Mouse (Mus musculus): Measurements from ENCODE around the gene Clnk.

The Clnk gene

GRCm38 (mm10) chr5:38857591-38857990, 19.0 kb downstream of the Clnk start:
- DNase-seq (ENCODE audit: low spot score in 2 of 2): no peak

GRCm38 (mm10) chr5:38850171-38850570, 26.4 kb downstream of the Clnk start:
- DNase-seq (ENCODE audit: low spot score in 2 of 2): no peak

GRCm38 (mm10) chr5:38845529-38845928, 31.1 kb downstream of the Clnk start:
- DNase-seq (ENCODE audit: low spot score in 2 of 2): no peak

- DNase-seq (ENCODE audit: low spot score in 2 of 2): no peak
These were observed 32.3 kb downstream of the Clnk start for GRCm38 (mm10) chr5:38844312-38844711.

DNA sequence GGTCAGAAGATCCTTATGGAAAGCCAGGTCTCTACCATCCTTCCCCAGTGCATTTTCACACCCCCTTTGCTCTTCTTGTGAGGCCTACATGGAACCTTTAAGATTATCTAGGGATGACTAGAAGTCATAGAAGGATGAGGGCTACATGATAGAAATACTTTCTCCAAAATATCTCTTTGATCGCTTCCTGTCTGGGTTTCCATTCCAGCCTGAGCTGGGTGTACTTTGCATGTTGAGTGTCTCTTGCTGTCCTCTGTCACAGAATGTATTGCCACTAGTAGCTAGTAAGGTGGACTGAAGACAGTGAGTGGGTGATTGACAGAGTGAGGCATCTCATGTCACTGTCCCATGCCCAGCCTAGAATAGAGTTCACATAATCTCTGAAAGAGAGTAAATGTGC, 36.6 kb downstream of the Clnk start:
- no peak for DNase-seq (ENCODE audit: low spot score in 2 of 2)

GRCm38 (mm10) chr5:38827310-38827709, 49.3 kb downstream of the Clnk start:
- no peak for DNase-seq (ENCODE audit: low spot score in 2 of 2)

- DNase-seq (ENCODE audit: low spot score in 2 of 2): no peak
These were observed 50.0 kb downstream of the Clnk start for GRCm38 (mm10) chr5:38826586-38826985.

DNA sequence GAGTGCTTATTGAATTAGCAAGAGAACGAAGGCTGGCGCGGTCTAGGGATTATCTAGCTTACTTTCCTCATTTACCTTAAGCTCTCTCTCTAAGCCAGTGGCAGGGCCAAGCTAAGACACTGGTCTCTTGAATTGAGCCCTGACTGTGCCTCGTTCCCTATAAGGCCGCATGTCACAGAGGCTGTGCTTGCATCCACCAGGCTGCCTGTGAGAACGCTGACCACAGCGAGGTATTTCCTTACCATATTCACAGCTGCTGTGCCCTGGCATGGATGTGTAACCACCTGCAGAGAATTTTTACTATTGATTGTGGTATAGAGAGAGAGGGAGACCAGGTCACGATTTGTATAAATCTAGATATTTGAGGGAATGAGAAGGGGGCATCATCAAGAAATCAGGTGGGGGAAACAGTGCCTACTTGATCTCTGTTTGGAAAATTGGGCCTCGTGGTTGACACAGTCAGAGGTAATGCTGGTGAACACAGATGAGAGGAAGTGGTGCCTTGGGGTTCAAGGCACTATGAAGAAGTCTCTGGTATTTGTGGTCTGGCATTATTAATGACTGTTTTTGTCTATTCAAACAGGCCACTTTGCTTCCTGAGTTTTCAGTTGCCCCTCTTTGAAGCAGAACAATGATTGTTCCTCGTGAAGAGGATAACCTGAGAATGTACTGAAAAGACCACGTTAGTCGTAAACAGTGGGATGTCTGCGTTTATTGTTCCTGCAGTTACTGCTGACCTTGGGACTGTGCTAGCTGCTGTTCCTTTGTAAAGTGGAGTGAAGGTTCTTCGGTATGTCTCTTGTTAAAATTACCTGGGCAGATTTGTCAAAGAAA, 52.3 kb downstream of the Clnk start:
- DNase-seq (ENCODE audit: low spot score in 2 of 2): no peak

GRCm38 (mm10) chr5:38813391-38814109, 63.1 kb downstream of the Clnk start:
- DNase-seq (ENCODE audit: low spot score in 2 of 2): no peak

DNA sequence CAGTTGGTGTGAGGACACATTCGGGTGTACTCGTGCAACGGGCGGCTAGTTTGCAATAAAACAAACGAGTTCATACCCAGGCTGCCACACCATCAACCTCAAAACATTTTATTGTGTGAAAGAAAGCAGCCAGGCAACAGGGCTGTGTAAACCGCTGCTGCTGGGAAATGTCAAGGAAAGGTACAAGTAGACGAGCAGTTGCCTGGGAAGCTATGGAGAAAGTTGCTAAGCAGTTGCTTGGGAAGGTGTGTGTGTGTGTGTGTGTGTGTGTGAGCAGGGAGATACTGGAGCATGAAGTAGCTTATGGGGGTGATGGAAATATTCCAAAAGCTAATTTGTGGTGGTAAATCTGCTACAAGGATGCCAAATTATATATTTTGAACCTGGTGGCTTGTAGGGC, 63.7 kb downstream of the Clnk start:
- DNase-seq (ENCODE audit: low spot score in 2 of 2): no peak

- no peak for DNase-seq (ENCODE audit: low spot score in 2 of 2)
These were observed 64.2 kb downstream of the Clnk start for GRCm38 (mm10) chr5:38812386-38812785.

GRCm38 (mm10) chr5:38798910-38799309, 77.7 kb downstream of the Clnk start:
- no peak for DNase-seq (ENCODE audit: low spot score in 2 of 2)

DNA sequence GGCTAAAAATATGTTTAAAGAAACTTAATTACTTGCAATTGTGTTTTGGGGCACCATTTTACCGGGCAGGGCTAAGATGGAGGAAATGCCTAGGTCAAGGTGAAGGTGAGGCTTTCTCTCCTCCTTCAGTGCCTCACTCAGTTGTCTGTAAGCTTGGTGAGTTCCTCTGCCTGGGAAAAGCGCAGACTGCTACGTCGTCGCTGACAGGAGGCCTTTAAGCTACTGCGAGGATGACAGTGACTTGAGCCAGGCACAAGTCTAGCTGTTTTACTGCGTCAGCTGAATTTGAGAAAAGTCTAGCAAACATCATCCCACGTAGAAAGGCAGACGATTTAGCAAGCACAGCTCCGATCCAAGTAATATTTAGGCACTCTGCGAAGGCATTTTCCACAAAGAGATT, 81.5 kb downstream of the Clnk start:
- no peak for DNase-seq (ENCODE audit: low spot score in 2 of 2)

DNA sequence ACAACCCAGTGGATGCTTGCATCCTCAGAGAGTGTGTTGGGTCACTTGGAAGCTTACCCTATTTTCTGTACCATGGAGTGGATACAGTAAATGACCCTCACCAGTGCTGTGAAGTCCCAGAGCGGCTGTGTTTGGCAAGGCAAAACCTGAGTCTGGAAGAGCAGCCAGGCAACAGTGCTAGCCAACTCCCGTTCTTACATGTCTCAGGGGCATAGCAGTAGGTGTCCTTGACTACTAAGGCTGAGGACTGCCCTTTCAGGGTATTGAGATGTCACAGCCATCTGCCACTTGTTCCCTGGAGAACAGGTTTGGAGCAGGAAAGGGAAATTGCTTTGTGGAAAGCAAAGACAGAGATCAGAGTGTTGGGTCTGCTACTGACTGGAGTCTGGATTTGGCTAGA, 85.5 kb downstream of the Clnk start:
- DNase-seq (ENCODE audit: low spot score in 2 of 2): no peak

- DNase-seq (ENCODE audit: low spot score in 2 of 2): peak; percentile 14 to 17
These were observed 87.8 kb downstream of the Clnk start for GRCm38 (mm10) chr5:38788820-38789219.

DNA sequence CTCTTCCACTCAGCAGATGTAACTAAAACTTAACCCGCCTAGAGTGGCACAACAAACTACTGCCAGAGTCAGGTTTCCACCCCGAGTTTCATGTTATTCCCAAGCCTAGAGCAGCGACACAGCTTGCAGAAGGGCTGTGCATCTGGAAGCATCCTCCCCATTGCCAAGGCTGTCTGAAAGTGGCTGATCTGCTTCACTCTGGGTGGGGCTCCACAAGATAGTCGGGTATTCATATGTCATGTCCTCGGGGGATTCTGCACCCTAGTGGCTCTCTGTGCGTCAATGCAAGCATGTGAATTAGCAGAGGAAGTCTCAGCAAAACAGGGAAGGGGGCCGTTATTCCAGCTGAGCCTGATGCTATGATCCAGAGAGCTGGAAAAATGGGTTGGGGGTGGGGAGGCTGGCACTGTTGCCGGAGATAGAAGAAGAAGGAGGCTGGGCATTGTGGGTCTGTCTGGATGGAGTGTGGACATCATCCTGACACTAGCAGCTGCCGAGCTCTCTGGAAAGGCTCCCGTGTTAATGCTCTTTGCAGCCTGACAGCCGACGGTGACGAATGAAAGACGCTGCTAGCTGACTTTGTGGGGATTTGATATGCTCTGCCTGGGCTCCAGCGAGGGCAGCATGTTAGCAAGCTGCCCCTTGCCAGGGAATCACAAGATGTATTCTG, 88.6 kb downstream of the Clnk start:
- DNase-seq (ENCODE audit: low spot score in 2 of 2): peak; percentile 13 to 29

DNA sequence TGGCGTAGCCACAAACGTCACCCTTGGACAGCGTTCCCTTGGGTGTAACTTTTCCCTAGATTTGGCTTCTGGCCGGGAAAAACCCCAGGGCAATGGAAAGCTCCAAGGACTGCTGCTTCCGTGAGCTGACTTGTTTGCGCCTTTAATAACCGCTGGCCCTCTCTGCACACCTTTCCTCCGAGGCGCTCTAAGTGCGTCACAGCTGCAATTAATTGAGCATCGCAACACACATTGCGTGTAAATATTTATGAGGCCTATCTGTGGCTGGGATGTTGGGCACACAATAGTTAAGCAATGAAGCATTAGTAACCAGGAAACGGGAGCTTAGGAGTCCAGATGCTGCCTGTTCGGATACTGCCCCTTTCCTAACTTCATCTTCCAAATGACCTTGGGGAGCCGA, 90.5 kb downstream of the Clnk start:
- no peak for DNase-seq (ENCODE audit: low spot score in 2 of 2)

GRCm38 (mm10) chr5:38785686-38786085, 90.9 kb downstream of the Clnk start:
- no peak for DNase-seq (ENCODE audit: low spot score in 2 of 2)

DNA sequence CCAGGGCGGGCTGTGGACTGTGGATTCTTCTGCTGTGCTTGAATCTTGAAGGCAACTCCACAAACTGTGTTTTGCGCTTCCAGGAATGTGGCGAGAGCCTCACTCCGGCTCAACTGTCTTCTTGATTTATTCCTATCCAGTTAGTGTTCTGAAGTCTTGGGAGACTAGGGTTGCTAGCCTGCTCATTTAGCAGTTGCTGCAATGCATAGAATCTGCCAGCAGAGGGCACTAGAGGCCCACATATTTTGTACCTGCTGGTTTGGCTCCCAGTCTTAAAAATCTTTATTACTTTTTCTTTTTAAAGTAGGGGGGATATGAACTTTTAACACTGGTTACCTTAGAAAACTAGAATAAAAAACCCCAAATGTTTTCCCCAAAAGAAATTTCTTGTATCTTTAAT, 94.8 kb downstream of the Clnk start:
- peak; percentile 21 to 58 for DNase-seq (ENCODE audit: low spot score in 2 of 2)

DNA sequence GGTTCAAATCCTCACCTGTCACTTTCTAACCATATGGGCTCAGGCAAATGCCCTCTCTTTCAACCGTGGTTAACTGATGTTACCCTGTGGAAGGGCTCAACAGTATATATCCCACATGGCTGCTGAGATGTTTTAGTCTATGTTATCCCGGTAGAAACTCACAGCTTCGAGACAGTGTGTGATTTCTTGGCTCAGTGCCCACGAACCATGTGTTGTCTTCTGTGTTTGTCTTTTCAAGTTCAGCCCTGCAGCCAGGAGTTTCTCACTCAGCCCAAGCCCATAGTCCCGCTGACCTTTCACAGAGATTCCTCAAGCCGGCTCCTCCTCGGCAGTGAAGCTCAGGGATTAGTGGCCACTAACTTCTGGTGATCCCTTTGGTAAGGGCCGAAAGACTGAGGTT, 96.0 kb downstream of the Clnk start:
- no peak for DNase-seq (ENCODE audit: low spot score in 2 of 2)

GRCm38 (mm10) chr5:38780045-38780444, 96.6 kb downstream of the Clnk start:
- peak; percentile 6 to 13 for DNase-seq (ENCODE audit: low spot score in 2 of 2)

- no peak for DNase-seq (ENCODE audit: low spot score in 2 of 2)
These were observed 101.1 kb downstream of the Clnk start for GRCm38 (mm10) chr5:38775500-38775899.

GRCm38 (mm10) chr5:38754950-38755349, 121.7 kb downstream of the Clnk start:
- no peak for DNase-seq (ENCODE audit: low spot score in 2 of 2)

All from heart, adult 9 months (tissue).